13 mouse cellular contexts compared by ENCODE assay signal in the genomic region with DNA sequence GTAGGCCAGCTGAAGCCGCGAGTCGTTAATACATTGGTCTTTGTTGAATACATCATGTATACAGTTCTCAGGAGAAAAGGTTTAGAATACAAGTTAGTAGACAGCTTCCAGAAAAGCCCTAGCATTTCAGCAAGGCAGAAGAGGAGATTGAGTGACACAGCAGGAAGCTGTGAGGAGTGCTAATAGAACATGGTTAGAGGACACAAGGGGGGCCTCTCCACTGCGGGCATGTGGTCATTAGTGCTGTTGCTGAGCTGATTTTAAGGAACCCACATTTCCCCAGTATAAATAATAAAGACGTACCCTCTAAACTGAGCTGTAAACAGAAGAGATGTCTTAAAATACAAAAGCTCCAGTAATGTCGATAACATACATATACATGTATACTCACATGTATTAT. TPM values are rescaled to one million over a fixed set of nuclear protein-coding genes. Genes with fewer than 3 reads are reported as not detected.
DNase-seq lines count a peak whose midpoint lies in the region; ATAC-seq lines count a peak whose summit lies in the region.
"Had no signal": no experiment of that assay in that cellular context is flagged by ENCODE, and none has a peak within 500 bp of the region (broad histone marks: within the 10 kb centered on the region; RNA-seq: fewer than 3 reads in every experiment).

No protein-coding gene starts in this region.

- peak; percentile 20 to 44 for DNase-seq in cerebellum, postnatal 14 days
- no peak for DNase-seq in cerebellum, adult 11-12 months
- DNase-seq in kidney, postnatal 4 days, result peak; percentile 34 to 37
- DNase-seq in kidney, postnatal 14 days, result no peak
- peak; percentile 1 for DNase-seq in lung, postnatal 25 days (ENCODE audit: low spot score)
- DNase-seq in lung, postnatal 4 days, result no peak
- DNase-seq: right cerebral cortex, postnatal 14 days; thymus, adult 18-20 months had no signal

- peak; percentile 48 for ATAC-seq in megakaryocyte progenitor cell, adult 5-6 weeks (replicated peaks; ENCODE audit: poor library complexity)
- ATAC-seq: forebrain, embryonic 14.5 days; intestine, embryonic 16.5 days had no signal

RNA-seq across cellular contexts. Expression of a gene that starts 51.5 kb away (rescaled TPM):
- total RNA-seq in megakaryocyte progenitor cell, adult 5-6 weeks (2015), result not detected in 2 replicates
- total RNA-seq in megakaryocyte progenitor cell, adult 5-6 weeks (2017), result not detected in 2 replicates
- total RNA-seq: left cerebral cortex, postnatal 36 days; MEL had no signal

RNA-seq across cellular contexts. Expression of a gene that starts 59.2 kb away (rescaled TPM):
- total RNA-seq in megakaryocyte progenitor cell, adult 5-6 weeks (2015), result 31.1 and 39.5 TPM in 2 replicates
- total RNA-seq in megakaryocyte progenitor cell, adult 5-6 weeks (2017), result 40.6 and 43.8 TPM in 2 replicates
- total RNA-seq: MEL had no signal

Comparison
In these comparisons a context has a peak if more than half of its experiments do, and no peak if none do; other contexts are left out.
1. DNase-seq: peak in cerebellum, postnatal 14 days (2 of 2), kidney, postnatal 4 days (2 of 2) and lung, postnatal 25 days (single experiment); none in cerebellum, adult 11-12 months (single experiment), kidney, postnatal 14 days (single experiment) and lung, postnatal 4 days (0 of 2).